Mouse (Mus musculus): ENCODE measurements around the gene Fam90a1a. TPM values are rescaled to one million over a fixed set of nuclear protein-coding genes. Genes with fewer than 3 reads are reported as not detected.
"Not testable (repeated sequence)": the region's sequence is repeated elsewhere in the genome, so short reads cannot be mapped to it uniquely, and the experiment has no call there.

The Fam90a1a gene
- not detected in 2 replicates for polyA plus RNA-seq (2012; rRNA removed)

GRCm38 (mm10) chr8:21958414-21958813 lies at the start of gene Fam90a1a:
Fam90a1a (plus strand) TSS chr8:21958714.
- no peak within 1 kb of the TSS for H3K27ac ChIP-seq (ENCODE audit: insufficient read depth, low read depth, low read length)
- TF ChIP-seq CTCF (IDR thresholded peaks at IDR 0.05; ENCODE audit: extremely low read depth, insufficient read length, insufficient replicate concordance, low read depth, low read length) (no peak), POLR2A (IDR thresholded peaks at IDR 0.05; ENCODE audit: low read depth, low read length) (no peak)
- H3K4me3 ChIP-seq (ENCODE audit: low read depth, low read length), result no peak within 1 kb of the TSS
- WGBS, result 81% methylated on average over 2 of the region's 2 CpGs
- no peaks in the 10 kb centered on the region for H3K36me3 ChIP-seq (ENCODE audit: control insufficient read depth, insufficient read depth, low read length)
- no peaks in the 10 kb centered on the region for H3K27me3 ChIP-seq (ENCODE audit: control insufficient read depth, insufficient read depth, low read length)
- no peaks in the 10 kb centered on the region for H3K4me1 ChIP-seq (ENCODE audit: control insufficient read depth, insufficient read depth, insufficient read length, low read length)

- H3K27ac ChIP-seq (ENCODE audit: insufficient read depth, low read depth, low read length), result no peak overlapping the region
- WGBS, result 33% methylated on average over 1 of the region's 1 CpGs
- TF ChIP-seq POLR2A (IDR thresholded peaks at IDR 0.05; ENCODE audit: low read depth, low read length) (no peak), CTCF (IDR thresholded peaks at IDR 0.05; ENCODE audit: extremely low read depth, insufficient read length, insufficient replicate concordance, low read depth, low read length) (no peak)
- H3K36me3 ChIP-seq (ENCODE audit: control insufficient read depth, insufficient read depth, low read length), result no peaks in the 10 kb centered on the region
- H3K4me1 ChIP-seq (ENCODE audit: control insufficient read depth, insufficient read depth, insufficient read length, low read length), result no peaks in the 10 kb centered on the region
- H3K27me3 ChIP-seq (ENCODE audit: control insufficient read depth, insufficient read depth, low read length), result no peaks in the 10 kb centered on the region
- no peak overlapping the region for H3K4me3 ChIP-seq (ENCODE audit: low read depth, low read length)
These were observed 46.6 kb upstream of the Fam90a1a start for GRCm38 (mm10) chr8:21911931-21912330.

GRCm38 (mm10) chr8:21912554-21912953 lies 46.0 kb upstream of the Fam90a1a start:
- no peaks in the 10 kb centered on the region for H3K27me3 ChIP-seq (ENCODE audit: control insufficient read depth, insufficient read depth, low read length)
- TF ChIP-seq POLR2A (IDR thresholded peaks at IDR 0.05; ENCODE audit: low read depth, low read length) (no peak), CTCF (IDR thresholded peaks at IDR 0.05; ENCODE audit: extremely low read depth, insufficient read length, insufficient replicate concordance, low read depth, low read length) (no peak)
- 23% methylated on average over 2 of the region's 2 CpGs for WGBS
- no peak overlapping the region for H3K27ac ChIP-seq (ENCODE audit: insufficient read depth, low read depth, low read length)
- no peak overlapping the region for H3K4me3 ChIP-seq (ENCODE audit: low read depth, low read length)
- no peaks in the 10 kb centered on the region for H3K36me3 ChIP-seq (ENCODE audit: control insufficient read depth, insufficient read depth, low read length)
- no peaks in the 10 kb centered on the region for H3K4me1 ChIP-seq (ENCODE audit: control insufficient read depth, insufficient read depth, insufficient read length, low read length)

DNA sequence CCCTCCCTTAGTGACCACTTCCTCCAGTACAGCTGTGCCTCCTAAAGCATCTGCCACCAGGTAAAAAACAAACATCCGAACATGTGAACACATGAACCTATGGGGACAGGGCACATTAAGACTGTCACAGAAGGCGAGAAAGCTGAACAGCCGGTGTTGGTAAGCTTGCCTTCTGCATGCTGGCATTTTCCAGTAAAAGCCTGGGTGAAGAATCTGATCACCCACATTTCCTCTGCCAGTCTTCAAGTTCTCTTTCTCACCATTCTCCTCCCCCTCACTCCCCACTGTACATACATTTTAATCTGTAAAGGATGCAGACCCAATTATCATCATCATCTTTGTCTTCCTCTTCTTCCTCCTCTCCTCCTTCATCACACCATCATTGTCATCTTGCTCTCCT lies 42.9 kb upstream of the Fam90a1a start:
- Histone ChIP-seq H3K4me1 (ENCODE audit: control insufficient read depth, insufficient read depth, insufficient read length, low read length) (no peaks in the 10 kb centered on the region), H3K27me3 (ENCODE audit: control insufficient read depth, insufficient read depth, low read length) (no peaks in the 10 kb centered on the region), H3K36me3 (ENCODE audit: control insufficient read depth, insufficient read depth, low read length) (no peaks in the 10 kb centered on the region), H3K4me3 (ENCODE audit: low read depth, low read length) (no peak overlapping the region), H3K27ac (ENCODE audit: insufficient read depth, low read depth, low read length) (no peak overlapping the region)
- TF ChIP-seq CTCF (IDR thresholded peaks at IDR 0.05; ENCODE audit: extremely low read depth, insufficient read length, insufficient replicate concordance, low read depth, low read length) (no peak), POLR2A (IDR thresholded peaks at IDR 0.05; ENCODE audit: low read depth, low read length) (no peak)
- 84% methylated on average over 3 of the region's 3 CpGs for WGBS

GRCm38 (mm10) chr8:21930754-21931153 lies 27.8 kb upstream of the Fam90a1a start:
- H3K36me3 ChIP-seq (ENCODE audit: control insufficient read depth, insufficient read depth, low read length); H3K27ac ChIP-seq (ENCODE audit: insufficient read depth, low read depth, low read length); H3K4me3 ChIP-seq (ENCODE audit: low read depth, low read length); H3K4me1 ChIP-seq (ENCODE audit: control insufficient read depth, insufficient read depth, insufficient read length, low read length); H3K27me3 ChIP-seq (ENCODE audit: control insufficient read depth, insufficient read depth, low read length): not testable (repeated sequence)
- WGBS, result 83% methylated on average over 3 of the region's 3 CpGs

- H3K4me1 ChIP-seq (ENCODE audit: control insufficient read depth, insufficient read depth, insufficient read length, low read length), result no peaks in the 10 kb centered on the region
- WGBS, result 87% methylated on average over 6 of the region's 6 CpGs
- no peaks in the 10 kb centered on the region for H3K27me3 ChIP-seq (ENCODE audit: control insufficient read depth, insufficient read depth, low read length)
- no peaks in the 10 kb centered on the region for H3K36me3 ChIP-seq (ENCODE audit: control insufficient read depth, insufficient read depth, low read length)
- no peak within 1 kb of the TSS for H3K4me3 ChIP-seq (ENCODE audit: low read depth, low read length)
- TF ChIP-seq POLR2A (IDR thresholded peaks at IDR 0.05; ENCODE audit: low read depth, low read length) (no peak), CTCF (IDR thresholded peaks at IDR 0.05; ENCODE audit: extremely low read depth, insufficient read length, insufficient replicate concordance, low read depth, low read length) (no peak)
- H3K27ac ChIP-seq (ENCODE audit: insufficient read depth, low read depth, low read length), result no peak within 1 kb of the TSS
These were observed 25.9 kb upstream of the Fam90a1a start, which contains the start of gene Defb15 for GRCm38 (mm10) chr8:21932610-21933009. Defb15 (minus strand) TSS chr8:21932710.

GRCm38 (mm10) chr8:21938052-21938451 lies 20.5 kb upstream of the Fam90a1a start, which contains the start of gene Defb35:
Defb35 (plus strand) TSS chr8:21938352.
- WGBS, result 79% methylated on average over 4 of the region's 4 CpGs
- not testable (repeated sequence) for H3K36me3 ChIP-seq (ENCODE audit: control insufficient read depth, insufficient read depth, low read length); H3K4me3 ChIP-seq (ENCODE audit: low read depth, low read length); H3K4me1 ChIP-seq (ENCODE audit: control insufficient read depth, insufficient read depth, insufficient read length, low read length); H3K27me3 ChIP-seq (ENCODE audit: control insufficient read depth, insufficient read depth, low read length); H3K27ac ChIP-seq (ENCODE audit: insufficient read depth, low read depth, low read length)

- Histone ChIP-seq H3K4me1 (ENCODE audit: control insufficient read depth, insufficient read depth, insufficient read length, low read length) (no peaks in the 10 kb centered on the region), H3K4me3 (ENCODE audit: low read depth, low read length) (no peak within 1 kb of the TSS), H3K36me3 (ENCODE audit: control insufficient read depth, insufficient read depth, low read length) (no peaks in the 10 kb centered on the region), H3K27ac (ENCODE audit: insufficient read depth, low read depth, low read length) (no peak within 1 kb of the TSS), H3K27me3 (ENCODE audit: control insufficient read depth, insufficient read depth, low read length) (no peaks in the 10 kb centered on the region)
- WGBS, result 84% methylated on average over 6 of the region's 6 CpGs
- no peak for TF ChIP-seq CTCF (IDR thresholded peaks at IDR 0.05; ENCODE audit: extremely low read depth, insufficient read length, insufficient replicate concordance, low read depth, low read length)
These were observed 12.1 kb upstream of the Fam90a1a start, which contains the start of gene Defb13 for GRCm38 (mm10) chr8:21946462-21946861. Defb13 (plus strand) TSS chr8:21946762.

All from small intestine, adult 2 months (tissue).